Mouse (Mus musculus) MEL (cell line): ENCODE measurements around the gene Olfr551.

ENCODE experiments used
- CTCF ChIP-seq, 3 experiments: IDR thresholded peaks in 2 of 3; conservative IDR thresholded peaks in 1 of 3; 2 replicates each; pipeline ENCODE4 v1.5.1; 2011 to 2012; ENCODE audit warnings: low read length in 3 of 3, low read depth in 2 of 3, mild to moderate bottlenecking in 2 of 3, improper control_type of control experiment in 1 of 3, inconsistent platforms in 1 of 3, mixed read lengths in 1 of 3, moderate library complexity in 1 of 3; ENCODE audit not compliant: control insufficient read depth in 1 of 3, insufficient read depth in 1 of 3, poor library complexity in 1 of 3, severe bottlenecking in 1 of 3
- EP300 ChIP-seq, 2 experiments: IDR thresholded peaks; 2 replicates each; pipeline ENCODE4 v1.6.1; 2011; ENCODE audit warnings: improper control_type of control experiment in 2 of 2, low read length in 2 of 2, low read depth in 1 of 2, mild to moderate bottlenecking in 1 of 2
- HCFC1 ChIP-seq: IDR thresholded peaks from 2 replicates; pipeline ENCODE4 v1.6.1; 2012; ENCODE audit warnings: low read depth, mild to moderate bottlenecking, inconsistent platforms, low read length, improper control_type of control experiment, moderate library complexity
- MAFK ChIP-seq: IDR thresholded peaks from 2 replicates; pipeline ENCODE4 v1.6.1; 2011; ENCODE audit warnings: low read depth, mild to moderate bottlenecking, low read length, improper control_type of control experiment, borderline replicate concordance
- MEF2A ChIP-seq: IDR thresholded peaks from 2 replicates; pipeline ENCODE4 v1.6.1; 2014; ENCODE audit warnings: low read depth, mild to moderate bottlenecking, inconsistent platforms, low read length, improper control_type of control experiment; ENCODE audit not compliant: poor library complexity, insufficient replicate concordance, severe bottlenecking; ENCODE audit errors: extremely low read depth
- MYC ChIP-seq: IDR thresholded peaks from 2 replicates; pipeline ENCODE4 v1.6.1; 2011; ENCODE audit warnings: low read depth, mild to moderate bottlenecking, low read length, improper control_type of control experiment, moderate library complexity
- POLR2A ChIP-seq, 2 experiments: IDR thresholded peaks; 2 replicates each; pipeline ENCODE4 v1.6.1; 2011 to 2012; ENCODE audit warnings: low read length in 2 of 2, mild to moderate bottlenecking in 2 of 2, control low read depth in 1 of 2, improper control_type of control experiment in 1 of 2, low read depth in 1 of 2, moderate library complexity in 1 of 2; ENCODE audit not compliant: control insufficient read depth in 1 of 2, insufficient read depth in 1 of 2, poor library complexity in 1 of 2
- RAD21 ChIP-seq: IDR thresholded peaks from 2 replicates; pipeline ENCODE4 v1.6.1; 2011; ENCODE audit warnings: mild to moderate bottlenecking, low read depth, low read length, improper control_type of control experiment
- RCOR1 ChIP-seq: IDR thresholded peaks from 2 replicates; pipeline ENCODE4 v1.6.1; 2012; ENCODE audit warnings: low read depth, mild to moderate bottlenecking, inconsistent platforms, low read length, improper control_type of control experiment
- TCF12 ChIP-seq: IDR thresholded peaks from 2 replicates; pipeline ENCODE4 v1.6.1; 2014; ENCODE audit warnings: low read depth, mild to moderate bottlenecking, inconsistent platforms, low read length, improper control_type of control experiment, moderate library complexity

GRCm38 (mm10) chr7:102638132-102638531, 46.4 kb upstream of the Olfr551 start, which contains the start of gene Olfr554:
- no peak for TF ChIP-seq MAFK
- TF ChIP-seq CTCF (IDR thresholded peaks at IDR 0.05 in 2 of 3, conservative IDR thresholded peaks at IDR 0.05 in 1 of 3; ENCODE audit: control insufficient read depth in 1 of 3, insufficient read depth in 1 of 3, low read depth in 2 of 3, low read length in 3 of 3, poor library complexity in 1 of 3, severe bottlenecking in 1 of 3) = no peak
- TF ChIP-seq MEF2A = no peak
- TF ChIP-seq POLR2A (IDR thresholded peaks at IDR 0.05; ENCODE audit: control insufficient read depth in 1 of 2, insufficient read depth in 1 of 2, low read depth in 1 of 2, low read length in 2 of 2, poor library complexity in 1 of 2) = no peak
- no peak for TF ChIP-seq RAD21
- no peak for TF ChIP-seq MYC
- TF ChIP-seq TCF12 = no peak
- TF ChIP-seq EP300 (IDR thresholded peaks at IDR 0.05; ENCODE audit: low read depth in 1 of 2, low read length in 2 of 2) = no peak
- TF ChIP-seq RCOR1 = no peak
- no peak for TF ChIP-seq HCFC1
